Mouse (Mus musculus) E14TG2a.4 (cell line): Measurements from ENCODE around the gene Col4a4.

Experiments used
- H3K27me3 ChIP-seq: 2 replicates; pipeline ENCODE4 v1.6.1; 2014; ENCODE audit warnings: low read length, control low read depth; ENCODE audit not compliant: insufficient read depth
- H3K36me3 ChIP-seq: 2 replicates; pipeline ENCODE4 v1.6.1; 2014; ENCODE audit warnings: low read length, control low read depth; ENCODE audit not compliant: insufficient read depth
- H3K4me1 ChIP-seq: replicated peaks from 2 replicates; pipeline ENCODE4 v1.6.1; 2014; ENCODE audit warnings: low read depth, low read length, control low read depth
- H3K4me3 ChIP-seq: replicated peaks from 2 replicates; pipeline ENCODE4 v1.5.1; 2014; ENCODE audit warnings: mild to moderate bottlenecking, low read length
- H3K9me3 ChIP-seq: 2 replicates; pipeline ENCODE4 v1.6.1; 2014; ENCODE audit warnings: low read length, control low read depth
- CTCF ChIP-seq: conservative IDR thresholded peaks from 2 replicates; pipeline ENCODE4 v1.5.1; 2014; ENCODE audit warnings: low read length
- NANOG ChIP-seq: IDR thresholded peaks from 2 replicates; pipeline ENCODE4 v1.6.1; 2014; ENCODE audit warnings: borderline replicate concordance, low read length, mixed read lengths
- POU5F1 ChIP-seq: IDR thresholded peaks from 2 replicates; pipeline ENCODE4 v1.6.1; 2014; ENCODE audit warnings: low read length, borderline replicate concordance

Gene Col4a4

GRCm38 (mm10) chr1:82575681-82576080 lies 11.0 kb downstream of the Col4a4 start:
- peaks cover 20% of the 10 kb centered on the region for H3K9me3 ChIP-seq
- no peaks in the 10 kb centered on the region for H3K27me3 ChIP-seq
- no peaks in the 10 kb centered on the region for H3K36me3 ChIP-seq
- H3K4me3 ChIP-seq = no peak overlapping the region
- H3K4me1 ChIP-seq = no peaks in the 10 kb centered on the region
- TF ChIP-seq CTCF (no peak), POU5F1 (no peak), NANOG (no peak)

GRCm38 (mm10) chr1:82571758-82572157 lies 14.9 kb downstream of the Col4a4 start:
- Histone ChIP-seq H3K9me3 (peaks cover 20% of the 10 kb centered on the region), H3K4me3 (no peak overlapping the region), H3K27me3 (no peaks in the 10 kb centered on the region), H3K4me1 (no peaks in the 10 kb centered on the region), H3K36me3 (no peaks in the 10 kb centered on the region)
- peak; percentile 52 for TF ChIP-seq CTCF
- no peak for TF ChIP-seq POU5F1

- TF ChIP-seq POU5F1 (no peak), NANOG (no peak), CTCF (no peak)
- Histone ChIP-seq H3K36me3 (no peaks in the 10 kb centered on the region), H3K4me1 (no peaks in the 10 kb centered on the region), H3K4me3 (no peak overlapping the region), H3K27me3 (no peaks in the 10 kb centered on the region), H3K9me3 (no peaks in the 10 kb centered on the region)
Observed at GRCm38 (mm10) chr1:82569405-82569804, 17.2 kb downstream of the Col4a4 start.

GRCm38 (mm10) chr1:82560223-82560622 lies 26.4 kb downstream of the Col4a4 start:
- no peak for TF ChIP-seq POU5F1
- no peak for TF ChIP-seq NANOG
- no peak for TF ChIP-seq CTCF
- Histone ChIP-seq H3K4me1 (no peaks in the 10 kb centered on the region), H3K4me3 (no peak overlapping the region), H3K36me3 (no peaks in the 10 kb centered on the region), H3K27me3 (no peaks in the 10 kb centered on the region; the same call in 1 of the 2 replicates), H3K9me3 (no peaks in the 10 kb centered on the region)

GRCm38 (mm10) chr1:82554889-82555288 lies 31.8 kb downstream of the Col4a4 start:
- no peak for TF ChIP-seq NANOG
- TF ChIP-seq CTCF = no peak
- no peak for TF ChIP-seq POU5F1
- H3K27me3 ChIP-seq = no peaks in the 10 kb centered on the region; the same call in 1 of the 2 replicates
- no peaks in the 10 kb centered on the region for H3K36me3 ChIP-seq
- H3K4me1 ChIP-seq = no peaks in the 10 kb centered on the region
- no peaks in the 10 kb centered on the region for H3K9me3 ChIP-seq
- no peak overlapping the region for H3K4me3 ChIP-seq

- Histone ChIP-seq H3K9me3 (no peaks in the 10 kb centered on the region), H3K4me1 (no peaks in the 10 kb centered on the region), H3K27me3 (no peaks in the 10 kb centered on the region; the same call in 1 of the 2 replicates), H3K4me3 (no peak overlapping the region), H3K36me3 (no peaks in the 10 kb centered on the region)
- TF ChIP-seq POU5F1 (no peak), CTCF (peak; percentile 65), NANOG (no peak)
Observed at GRCm38 (mm10) chr1:82554443-82554850, 32.2 kb downstream of the Col4a4 start.

- TF ChIP-seq CTCF = no peak
- TF ChIP-seq POU5F1 = no peak
- no peak for TF ChIP-seq NANOG
- no peaks in the 10 kb centered on the region for H3K9me3 ChIP-seq
- no peaks in the 10 kb centered on the region for H3K4me1 ChIP-seq
- H3K4me3 ChIP-seq = no peak overlapping the region
- no peaks in the 10 kb centered on the region for H3K27me3 ChIP-seq
- no peaks in the 10 kb centered on the region for H3K36me3 ChIP-seq
Observed at GRCm38 (mm10) chr1:82545199-82545960, 41.3 kb downstream of the Col4a4 start.

- no peaks in the 10 kb centered on the region for H3K9me3 ChIP-seq
- no peak for TF ChIP-seq POU5F1
- H3K36me3 ChIP-seq = no peaks in the 10 kb centered on the region
- no peak overlapping the region for H3K4me3 ChIP-seq
- H3K4me1 ChIP-seq = no peaks in the 10 kb centered on the region
- no peaks in the 10 kb centered on the region for H3K27me3 ChIP-seq
Observed at GRCm38 (mm10) chr1:82544419-82545185, 42.0 kb downstream of the Col4a4 start.
